Mouse (Mus musculus) intestine, embryonic 15.5 days (tissue): ENCODE results near the gene Hoxa5. TPM values are rescaled to one million over a fixed set of nuclear protein-coding genes. Genes with fewer than 3 reads are reported as not detected.

Experiments
- ATAC-seq: fragments of 200-750 bp; cut with Nextera tagmentation; 2 replicates; pipeline ENCODE4 v1.8.0; 2017; ENCODE audit warnings: moderate TSS enrichment, moderate library complexity
- H3K27ac ChIP-seq: fragments of 300-500 bp; sonication (generic); 2 replicates; pipeline ENCODE4 v1.5.1; 2015; ENCODE audit warnings: mild to moderate bottlenecking, inconsistent platforms
- H3K27me3 ChIP-seq: fragments of 300-500 bp; sonication (generic); replicated peaks from 2 replicates; pipeline ENCODE4 v1.6.1; 2015; ENCODE audit warnings: inconsistent platforms
- H3K36me3 ChIP-seq: fragments of 300-500 bp; sonication (generic); 2 replicates; pipeline ENCODE4 v1.6.1; 2015; ENCODE audit warnings: inconsistent platforms
- H3K4me1 ChIP-seq: fragments of 300-500 bp; sonication (generic); replicated peaks from 2 replicates; pipeline ENCODE4 v1.6.1; 2015; ENCODE audit warnings: inconsistent platforms
- H3K4me2 ChIP-seq: fragments of 300-500 bp; sonication (generic); replicated peaks from 2 replicates; pipeline ENCODE4 v1.6.1; 2015; ENCODE audit warnings: mild to moderate bottlenecking, inconsistent platforms
- H3K4me3 ChIP-seq: fragments of 300-500 bp; sonication (generic); replicated peaks from 2 replicates; pipeline ENCODE4 v1.5.1; 2015; ENCODE audit warnings: inconsistent platforms
- H3K9ac ChIP-seq: fragments of 300-500 bp; sonication (generic); 2 replicates; pipeline ENCODE4 v1.6.1; 2015; ENCODE audit warnings: inconsistent platforms
- H3K9me3 ChIP-seq: fragments of 300-500 bp; sonication (generic); 2 replicates; pipeline ENCODE4 v1.6.1; 2016; ENCODE audit warnings: inconsistent platforms
- WGBS: fragments of 180-500 bp; shearing (Covaris S2); methylation state at CpG from one replicate; pipeline ENCODE4 v1.1.7; 2015; 5-methylcytosine and 5-hydroxymethylcytosine counted together
- polyA plus RNA-seq: library from polyadenylated mRNA; unstranded; fragments of >200 nt; fragmentation: Nextera tagmentation; extraction: Ambion mirVana; gene quantifications from 2 replicates; pipeline ENCODE4 v1.2.1, GENCODE M21; 2015

The Hoxa5 gene
- polyA plus RNA-seq, 1 experiment from 2014 or later, result 25.1 TPM

- peak; percentile 36; the same call in 1 of the 2 replicates for ATAC-seq
- no peaks in the 10 kb centered on the region for H3K9me3 ChIP-seq
- peak within 1 kb of the TSS; percentile 48 for H3K4me2 ChIP-seq
- H3K36me3 ChIP-seq, result no peaks in the 10 kb centered on the region
- H3K9ac ChIP-seq, result peak within 1 kb of the TSS; percentile 26; the same call in 1 of the 2 replicates
- peaks cover 14% of the 10 kb centered on the region for H3K4me1 ChIP-seq
- peak within 1 kb of the TSS; percentile 38 for H3K4me3 ChIP-seq
- peak within 1 kb of the TSS; percentile 46; the same call in 1 of the 2 replicates for H3K27ac ChIP-seq
- WGBS, result 1% methylated on average over 24 of the region's 36 CpGs
- H3K27me3 ChIP-seq, result peaks cover 91% of the 10 kb centered on the region
Measured at GRCm38 (mm10) chr6:52230516-52231165, 26.3 kb upstream of the Hoxa5 start, which contains the start of gene Hoxa9. Hoxa9 (minus strand) TSS chr6:52231089.

- H3K4me1 ChIP-seq, result peaks cover 16% of the 10 kb centered on the region
- WGBS, result 1% methylated on average over 44 of the region's 44 CpGs
- no peaks in the 10 kb centered on the region for H3K36me3 ChIP-seq
- peak overlapping the region; percentile 25 for H3K4me3 ChIP-seq
- 0 out of 2 replicates have a peak overlapping the region, but pooled peaks have one; percentile 46 for H3K27ac ChIP-seq
- H3K4me2 ChIP-seq, result peak overlapping the region; percentile 41
- ATAC-seq, result no peak
- H3K9me3 ChIP-seq, result no peaks in the 10 kb centered on the region
- peaks cover 91% of the 10 kb centered on the region for H3K27me3 ChIP-seq
- peak overlapping the region; percentile 19; the same call in 1 of the 2 replicates for H3K9ac ChIP-seq
Measured at GRCm38 (mm10) chr6:52229558-52230416, 25.4 kb upstream of the Hoxa5 start.

GRCm38 (mm10) chr6:52228475-52229465 lies 24.4 kb upstream of the Hoxa5 start:
- 0 out of 2 replicates have a peak overlapping the region, but pooled peaks have one; percentile 32 for H3K27ac ChIP-seq
- peak overlapping the region; percentile 25 for H3K4me3 ChIP-seq
- H3K4me2 ChIP-seq, result peak overlapping the region; percentile 41
- ATAC-seq, result no peak
- no peaks in the 10 kb centered on the region for H3K9me3 ChIP-seq
- peaks cover 7% of the 10 kb centered on the region for H3K4me1 ChIP-seq
- peaks cover 91% of the 10 kb centered on the region for H3K27me3 ChIP-seq
- peak overlapping the region; percentile 18; the same call in 1 of the 2 replicates for H3K9ac ChIP-seq
- H3K36me3 ChIP-seq, result no peaks in the 10 kb centered on the region
- WGBS, result 3% methylated on average over 38 of the region's 38 CpGs

- Histone ChIP-seq H3K27ac (no peak overlapping the region), H3K27me3 (peaks cover 91% of the 10 kb centered on the region), H3K36me3 (no peaks in the 10 kb centered on the region), H3K9me3 (no peaks in the 10 kb centered on the region), H3K4me1 (peaks cover 6% of the 10 kb centered on the region; the same call in 1 of the 2 replicates), H3K4me2 (peak overlapping the region; percentile 50), H3K9ac (no peak overlapping the region), H3K4me3 (no peak overlapping the region)
- 5% methylated on average over 11 of the region's 11 CpGs for WGBS
- ATAC-seq, result no peak
Measured at GRCm38 (mm10) chr6:52227470-52228222, 23.3 kb upstream of the Hoxa5 start.

GRCm38 (mm10) chr6:52226569-52227257 lies 22.3 kb upstream of the Hoxa5 start:
- WGBS, result 4% methylated on average over 26 of the region's 26 CpGs
- peaks cover 90% of the 10 kb centered on the region for H3K27me3 ChIP-seq
- 0 out of 2 replicates have a peak, but pooled peaks cover 7% of the 10 kb centered on the region for H3K4me1 ChIP-seq
- H3K4me3 ChIP-seq, result peak overlapping the region; percentile 6; the same call in 1 of the 2 replicates
- peak overlapping the region; percentile 50 for H3K4me2 ChIP-seq
- peak overlapping the region; percentile 32; the same call in 1 of the 2 replicates for H3K27ac ChIP-seq
- H3K9ac ChIP-seq, result no peak overlapping the region
- no peaks in the 10 kb centered on the region for H3K36me3 ChIP-seq
- H3K9me3 ChIP-seq, result no peaks in the 10 kb centered on the region
- ATAC-seq, result no peak

GRCm38 (mm10) chr6:52225612-52226568 lies 21.5 kb upstream of the Hoxa5 start:
- Histone ChIP-seq H3K9ac (peak overlapping the region; percentile 37), H3K36me3 (no peaks in the 10 kb centered on the region), H3K4me2 (peak overlapping the region; percentile 50), H3K27me3 (peaks cover 93% of the 10 kb centered on the region), H3K9me3 (no peaks in the 10 kb centered on the region), H3K4me1 (peaks cover 11% of the 10 kb centered on the region; the same call in 1 of the 2 replicates), H3K4me3 (peak overlapping the region; percentile 38), H3K27ac (peak overlapping the region; percentile 40; the same call in 1 of the 2 replicates)
- ATAC-seq, result peak; percentile 27; the same call in 1 of the 2 replicates
- WGBS, result 2% methylated on average over 69 of the region's 69 CpGs

- no peaks in the 10 kb centered on the region for H3K36me3 ChIP-seq
- peak overlapping the region; percentile 50 for H3K4me2 ChIP-seq
- no peak overlapping the region for H3K27ac ChIP-seq
- peaks cover 92% of the 10 kb centered on the region for H3K27me3 ChIP-seq
- H3K9me3 ChIP-seq, result no peaks in the 10 kb centered on the region
- 2% methylated on average over 35 of the region's 36 CpGs for WGBS
- H3K4me3 ChIP-seq, result peak overlapping the region; percentile 38
- ATAC-seq, result no peak
- H3K9ac ChIP-seq, result peak overlapping the region; percentile 37
- peaks cover 11% of the 10 kb centered on the region; the same call in 1 of the 2 replicates for H3K4me1 ChIP-seq
Measured at GRCm38 (mm10) chr6:52224895-52225611, 20.7 kb upstream of the Hoxa5 start.

- no peak for ATAC-seq
- Histone ChIP-seq H3K27ac (no peak overlapping the region), H3K9me3 (no peaks in the 10 kb centered on the region), H3K27me3 (peaks cover 92% of the 10 kb centered on the region), H3K9ac (no peak overlapping the region), H3K4me3 (peak overlapping the region; percentile 38), H3K4me1 (peaks cover 11% of the 10 kb centered on the region; the same call in 1 of the 2 replicates), H3K4me2 (peak overlapping the region; percentile 50), H3K36me3 (no peaks in the 10 kb centered on the region)
- 10% methylated on average over 24 of the region's 24 CpGs for WGBS
Measured at GRCm38 (mm10) chr6:52223939-52224760, 19.8 kb upstream of the Hoxa5 start.
